Mouse (Mus musculus) neural tube, embryonic 13.5 days (tissue): ENCODE measurements around the gene Mapkapk3. TPM values are rescaled to one million over a fixed set of nuclear protein-coding genes. Genes with fewer than 3 reads are reported as not detected.

Experiments
- ATAC-seq: fragments of 200-750 bp; cut with Nextera tagmentation; 2 replicates; pipeline ENCODE4 v1.8.0; 2017; ENCODE audit warnings: low read depth, mild to moderate bottlenecking, moderate TSS enrichment, moderate library complexity
- H3K27ac ChIP-seq: fragments of 300-500 bp; sonication (generic); replicated peaks from 2 replicates; pipeline ENCODE4 v1.5.1; 2015; ENCODE audit warnings: moderate library complexity, mild to moderate bottlenecking, inconsistent platforms
- H3K27me3 ChIP-seq: fragments of 300-500 bp; sonication (generic); 2 replicates; pipeline ENCODE4 v1.6.1; 2015; ENCODE audit warnings: mild to moderate bottlenecking, inconsistent platforms
- H3K36me3 ChIP-seq: fragments of 300-500 bp; sonication (generic); 2 replicates; pipeline ENCODE4 v1.6.1; 2015; ENCODE audit warnings: mild to moderate bottlenecking, inconsistent platforms
- H3K4me1 ChIP-seq: fragments of 300-500 bp; sonication (generic); replicated peaks from 2 replicates; pipeline ENCODE4 v1.6.1; 2015; ENCODE audit warnings: inconsistent platforms
- H3K4me2 ChIP-seq: fragments of 300-500 bp; sonication (generic); 2 replicates; pipeline ENCODE4 v1.6.1; 2015; ENCODE audit warnings: inconsistent platforms, mild to moderate bottlenecking, moderate library complexity
- H3K4me3 ChIP-seq: fragments of 300-500 bp; sonication (generic); 2 replicates; pipeline ENCODE4 v1.5.1; 2015; ENCODE audit warnings: mild to moderate bottlenecking, inconsistent platforms
- H3K9ac ChIP-seq: fragments of 300-500 bp; sonication (generic); 2 replicates; pipeline ENCODE4 v1.6.1; 2015; ENCODE audit warnings: moderate library complexity, mild to moderate bottlenecking, inconsistent platforms
- H3K9me3 ChIP-seq: fragments of 300-500 bp; sonication (generic); 2 replicates; pipeline ENCODE4 v1.6.1; 2016; ENCODE audit warnings: inconsistent platforms
- WGBS: fragments of 180-500 bp; shearing (Covaris S2); methylation state at CpG from one replicate; pipeline ENCODE4 v1.1.7; 2015; 5-methylcytosine and 5-hydroxymethylcytosine counted together
- polyA plus RNA-seq: library from polyadenylated mRNA; unstranded; fragments of >200 nt; fragmentation: Nextera tagmentation; extraction: Ambion mirVana; gene quantifications from 2 replicates; pipeline ENCODE4 v1.2.1, GENCODE M21; 2015

Gene Mapkapk3
- polyA plus RNA-seq, 1 experiment from 2014 or later: 1.8 TPM

DNA sequence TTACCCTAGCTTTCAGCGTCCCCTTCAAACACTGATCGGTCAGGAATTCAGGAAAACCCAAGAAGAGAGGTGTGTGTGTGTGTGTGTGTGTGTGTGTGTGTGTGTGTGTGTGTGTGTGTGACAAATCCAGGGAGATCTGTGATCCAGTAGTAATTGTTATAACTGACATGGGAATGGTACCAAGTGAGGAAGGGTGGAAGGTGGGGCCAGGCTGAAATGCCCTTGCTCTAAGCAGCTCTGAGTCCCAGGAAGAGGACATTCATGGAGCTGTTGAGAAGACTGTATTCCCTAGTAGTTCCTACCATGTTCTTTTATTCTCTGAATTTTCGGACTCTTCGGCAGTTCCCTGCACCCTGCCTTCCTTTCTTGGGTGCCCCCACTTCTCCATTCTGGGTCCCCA lies 8.0 kb upstream of the Mapkapk3 start:
- H3K4me2 ChIP-seq: peak overlapping the region; percentile 91

DNA sequence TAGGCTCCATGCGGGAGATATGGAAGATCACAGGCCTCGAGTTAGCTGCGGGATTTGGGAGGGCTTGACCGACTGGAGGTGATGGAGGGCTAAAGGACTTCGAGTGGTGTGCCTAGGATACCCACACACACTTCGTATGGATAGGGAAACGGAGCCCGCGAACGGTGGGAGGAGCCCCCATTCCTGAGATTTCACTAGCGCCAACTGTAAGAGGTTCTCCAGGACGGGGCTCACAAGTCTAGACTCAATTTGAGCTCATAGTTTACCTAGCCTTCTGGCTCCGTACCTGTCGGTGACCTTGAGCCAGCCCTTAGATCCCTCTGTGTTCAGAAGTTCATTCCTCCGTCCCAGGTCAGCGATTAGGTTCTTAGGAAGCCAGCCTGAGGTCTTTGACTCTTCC lies 7.4 kb upstream of the Mapkapk3 start:
- peak; percentile 37 for ATAC-seq
- 13% methylated on average over 16 of the region's 16 CpGs for WGBS
- no peaks in the 10 kb centered on the region for H3K9me3 ChIP-seq
- peaks cover 28% of the 10 kb centered on the region for H3K4me1 ChIP-seq
- H3K9ac ChIP-seq: peak overlapping the region; percentile 84
- H3K4me2 ChIP-seq: peak overlapping the region; percentile 91
- H3K4me3 ChIP-seq: peak overlapping the region; percentile 77
- peak overlapping the region; percentile 56 for H3K27ac ChIP-seq
- H3K27me3 ChIP-seq: peaks cover 18% of the 10 kb centered on the region
- H3K36me3 ChIP-seq: peaks cover 19% of the 10 kb centered on the region

More for the DNA sequence above, 8.0 kb upstream of the Mapkapk3 start:
- peak overlapping the region; percentile 84 for H3K9ac ChIP-seq
- peaks cover 21% of the 10 kb centered on the region for H3K36me3 ChIP-seq
- no peaks in the 10 kb centered on the region for H3K9me3 ChIP-seq
- H3K4me3 ChIP-seq: peak overlapping the region; percentile 77
- H3K27me3 ChIP-seq: peaks cover 14% of the 10 kb centered on the region
- WGBS: 85% methylated on average over 4 of the region's 4 CpGs
- ATAC-seq: no peak
- H3K27ac ChIP-seq: no peak overlapping the region
- peaks cover 28% of the 10 kb centered on the region for H3K4me1 ChIP-seq

DNA sequence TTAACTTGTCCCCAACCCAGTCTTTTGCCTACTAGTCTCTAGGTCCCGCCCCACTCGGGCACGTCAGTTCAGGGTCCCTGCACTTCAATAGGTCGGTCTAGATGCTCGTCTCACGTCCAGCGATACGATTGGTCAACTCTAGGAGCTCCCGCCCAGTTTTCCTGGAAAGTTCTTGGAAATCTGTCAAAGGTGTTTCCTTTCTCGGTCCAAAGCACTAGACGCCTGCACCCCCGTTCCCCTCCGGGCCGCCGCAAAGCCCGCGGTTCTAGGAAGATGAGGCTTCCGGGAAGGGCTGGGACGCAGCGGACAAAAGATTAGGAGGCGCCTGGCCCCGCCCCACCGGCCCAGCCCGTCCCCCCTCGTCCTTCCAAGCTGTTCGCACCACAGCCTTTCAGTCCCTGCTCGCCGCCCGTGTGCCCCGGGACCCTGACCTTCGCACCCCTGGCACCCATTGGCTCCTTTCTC lies 6.9 kb upstream of the Mapkapk3 start:
- peak overlapping the region; percentile 77 for H3K4me3 ChIP-seq
- peak overlapping the region; percentile 84 for H3K9ac ChIP-seq
- peak overlapping the region; percentile 56 for H3K27ac ChIP-seq
- peaks cover 18% of the 10 kb centered on the region for H3K27me3 ChIP-seq
- no peaks in the 10 kb centered on the region for H3K9me3 ChIP-seq
- peak overlapping the region; percentile 91 for H3K4me2 ChIP-seq
- peak; percentile 96 for ATAC-seq
- H3K4me1 ChIP-seq: peaks cover 28% of the 10 kb centered on the region
- WGBS: 2% methylated on average over 31 of the region's 31 CpGs
- H3K36me3 ChIP-seq: peaks cover 14% of the 10 kb centered on the region

- H3K36me3 ChIP-seq: peaks cover 9% of the 10 kb centered on the region
- peak overlapping the region; percentile 77 for H3K4me3 ChIP-seq
- peaks cover 28% of the 10 kb centered on the region for H3K4me1 ChIP-seq
- peaks cover 18% of the 10 kb centered on the region for H3K27me3 ChIP-seq
- no peak overlapping the region for H3K27ac ChIP-seq
- peak; percentile 33 for ATAC-seq
- 12% methylated on average over 14 of the region's 14 CpGs for WGBS
- H3K9me3 ChIP-seq: no peaks in the 10 kb centered on the region
- H3K4me2 ChIP-seq: peak overlapping the region; percentile 91
- peak overlapping the region; percentile 67 for H3K9ac ChIP-seq
Observed at GRCm38 (mm10) chr9:107296041-107296440, 6.4 kb upstream of the Mapkapk3 start.

- no peak for ATAC-seq
- peak within 1 kb of the TSS; percentile 56 for H3K27ac ChIP-seq
Observed at GRCm38 (mm10) chr9:107296016-107296040, 6.2 kb upstream of the Mapkapk3 start, which contains the start of gene Cish. Gene Cish, plus strand, starts transcription at chr9:107296026.

DNA sequence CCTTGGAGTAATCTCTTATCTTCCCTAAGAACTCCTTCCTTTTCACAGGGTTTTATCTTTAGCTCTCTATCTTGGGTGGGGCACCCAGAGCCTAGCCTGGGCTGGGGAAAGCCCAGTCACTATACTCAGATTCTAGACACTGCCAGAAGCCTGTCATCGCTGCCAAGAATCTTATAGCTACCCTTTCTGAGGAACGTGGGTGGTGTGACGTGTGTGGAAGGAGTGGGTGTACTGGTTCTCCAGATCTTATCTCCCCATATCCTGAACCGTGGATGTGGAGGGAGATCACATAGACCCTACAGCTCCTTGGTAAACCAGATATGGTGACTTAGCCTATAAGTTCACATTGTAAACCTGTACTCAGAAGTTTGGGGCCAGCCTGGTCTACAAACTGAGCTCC lies 5.9 kb upstream of the Mapkapk3 start:
- Histone ChIP-seq H3K36me3 (peaks cover 5% of the 10 kb centered on the region; the same call in 1 of the 2 replicates), H3K27ac (no peak overlapping the region), H3K9me3 (no peaks in the 10 kb centered on the region), H3K4me2 (peak overlapping the region; percentile 91), H3K4me1 (peaks cover 28% of the 10 kb centered on the region), H3K9ac (no peak overlapping the region), H3K4me3 (peak overlapping the region; percentile 77; the same call in 1 of the 2 replicates), H3K27me3 (peaks cover 18% of the 10 kb centered on the region)
- WGBS: 88% methylated on average over 4 of the region's 4 CpGs
- no peak for ATAC-seq

More at GRCm38 (mm10) chr9:107296016-107296040, 6.2 kb upstream of the Mapkapk3 start, which contains the start of gene Cish:
- Histone ChIP-seq H3K9ac (peak within 1 kb of the TSS; percentile 84), H3K36me3 (peaks cover 7% of the 10 kb centered on the region), H3K4me2 (peak within 1 kb of the TSS; percentile 91), H3K9me3 (no peaks in the 10 kb centered on the region), H3K4me3 (peak within 1 kb of the TSS; percentile 77), H3K27me3 (peaks cover 18% of the 10 kb centered on the region), H3K4me1 (peaks cover 28% of the 10 kb centered on the region)

- no peak overlapping the region for H3K4me3 ChIP-seq
- no peaks in the 10 kb centered on the region for H3K36me3 ChIP-seq
- WGBS: 5% methylated on average over 6 of the region's 6 CpGs
- no peak for ATAC-seq
- peaks cover 34% of the 10 kb centered on the region for H3K4me1 ChIP-seq
- no peak overlapping the region for H3K4me2 ChIP-seq
- no peak overlapping the region for H3K9ac ChIP-seq
- no peak overlapping the region for H3K27ac ChIP-seq
- no peaks in the 10 kb centered on the region for H3K9me3 ChIP-seq
- H3K27me3 ChIP-seq: peaks cover 31% of the 10 kb centered on the region
Observed at GRCm38 (mm10) chr9:107294249-107294648, 4.6 kb upstream of the Mapkapk3 start.

GRCm38 (mm10) chr9:107290897-107291296 lies 1.2 kb upstream of the Mapkapk3 start:
- Histone ChIP-seq H3K9ac (no peak overlapping the region), H3K4me2 (no peak overlapping the region), H3K27ac (no peak overlapping the region), H3K4me1 (peaks cover 12% of the 10 kb centered on the region), H3K27me3 (peaks cover 43% of the 10 kb centered on the region), H3K4me3 (no peak overlapping the region), H3K36me3 (no peaks in the 10 kb centered on the region), H3K9me3 (no peaks in the 10 kb centered on the region)
- ATAC-seq: no peak
- WGBS: 29% methylated on average over 10 of the region's 10 CpGs

- Histone ChIP-seq H3K36me3 (no peaks in the 10 kb centered on the region), H3K4me3 (peak overlapping the region; percentile 41; the same call in 1 of the 2 replicates), H3K27ac (no peak overlapping the region), H3K4me1 (peaks cover 11% of the 10 kb centered on the region), H3K4me2 (peak overlapping the region; percentile 68), H3K9me3 (no peaks in the 10 kb centered on the region), H3K27me3 (peaks cover 36% of the 10 kb centered on the region), H3K9ac (no peak overlapping the region)
- 23% methylated on average over 8 of the region's 8 CpGs for WGBS
- no peak for ATAC-seq
Observed at GRCm38 (mm10) chr9:107288711-107289110, 966 bp downstream of the Mapkapk3 start.

GRCm38 (mm10) chr9:107288105-107288650 lies 1.5 kb downstream of the Mapkapk3 start:
- no peak for ATAC-seq
- H3K36me3 ChIP-seq: no peaks in the 10 kb centered on the region
- no peak overlapping the region for H3K9ac ChIP-seq
- no peak overlapping the region for H3K4me3 ChIP-seq
- peaks cover 11% of the 10 kb centered on the region for H3K4me1 ChIP-seq
- no peak overlapping the region for H3K27ac ChIP-seq
- no peak overlapping the region for H3K4me2 ChIP-seq
- 91% methylated on average over 14 of the region's 14 CpGs for WGBS
- no peaks in the 10 kb centered on the region for H3K9me3 ChIP-seq
- peaks cover 34% of the 10 kb centered on the region for H3K27me3 ChIP-seq

- WGBS: 79% methylated on average over 2 of the region's 2 CpGs
- ATAC-seq: no peak
Observed at GRCm38 (mm10) chr9:107287294-107287693, 2.4 kb downstream of the Mapkapk3 start.

GRCm38 (mm10) chr9:107285009-107285408 lies 4.7 kb downstream of the Mapkapk3 start:
- H3K4me3 ChIP-seq: no peak overlapping the region
- H3K27me3 ChIP-seq: peaks cover 19% of the 10 kb centered on the region
- no peaks in the 10 kb centered on the region for H3K9me3 ChIP-seq
- H3K27ac ChIP-seq: no peak overlapping the region
- H3K4me1 ChIP-seq: peaks cover 16% of the 10 kb centered on the region
- WGBS: 21% methylated on average over 3 of the region's 3 CpGs
- no peak overlapping the region for H3K9ac ChIP-seq
- no peak overlapping the region for H3K4me2 ChIP-seq
- ATAC-seq: no peak
- H3K36me3 ChIP-seq: no peaks in the 10 kb centered on the region

More at GRCm38 (mm10) chr9:107287294-107287693, 2.4 kb downstream of the Mapkapk3 start:
- Histone ChIP-seq H3K9ac (no peak overlapping the region), H3K36me3 (no peaks in the 10 kb centered on the region), H3K27ac (no peak overlapping the region), H3K27me3 (peaks cover 26% of the 10 kb centered on the region), H3K4me2 (no peak overlapping the region), H3K4me1 (peaks cover 11% of the 10 kb centered on the region), H3K4me3 (no peak overlapping the region), H3K9me3 (no peaks in the 10 kb centered on the region)

- Histone ChIP-seq H3K4me1 (peaks cover 26% of the 10 kb centered on the region), H3K27ac (no peak overlapping the region), H3K4me3 (no peak overlapping the region), H3K27me3 (no peaks in the 10 kb centered on the region), H3K4me2 (no peak overlapping the region), H3K36me3 (no peaks in the 10 kb centered on the region), H3K9me3 (no peaks in the 10 kb centered on the region), H3K9ac (no peak overlapping the region)
- WGBS: 96% methylated on average over 9 of the region's 9 CpGs
- no peak for ATAC-seq
Observed at GRCm38 (mm10) chr9:107282951-107283350, 6.7 kb downstream of the Mapkapk3 start.
